Mouse (Mus musculus): ENCODE data around the gene Nemf. TPM values are rescaled to one million over a fixed set of nuclear protein-coding genes. Genes with fewer than 3 reads are reported as not detected.
A peak's percentile ranks its signal among the peaks of the same experiment; 100 is the strongest.
"Not testable (repeated sequence)": the region's sequence is repeated elsewhere in the genome, so short reads cannot be mapped to it uniquely, and the experiment has no call there.

The Nemf gene
- polyA plus RNA-seq, 1 experiment from 2014 or later = 103 TPM

GRCm38 (mm10) chr12:69371421-69371853 is 14.5 kb upstream of the Nemf start:
- no peaks in the 10 kb centered on the region for H3K27me3 ChIP-seq
- H3K9me3 ChIP-seq = no peaks in the 10 kb centered on the region
- peak overlapping the region; percentile 99 for H3K9ac ChIP-seq
- peaks cover 26% of the 10 kb centered on the region for H3K4me1 ChIP-seq
- peaks cover 17% of the 10 kb centered on the region for H3K36me3 ChIP-seq
- H3K4me3 ChIP-seq = peak overlapping the region; percentile 99
- H3K27ac ChIP-seq = peak overlapping the region; percentile 97
- peak overlapping the region; percentile 97 for H3K4me2 ChIP-seq (replicated peaks)
- peak; percentile 86 for ATAC-seq (ENCODE audit: low FRiP score, low read depth)
- WGBS = under 1% methylated on average over 24 of the region's 24 CpGs

DNA sequence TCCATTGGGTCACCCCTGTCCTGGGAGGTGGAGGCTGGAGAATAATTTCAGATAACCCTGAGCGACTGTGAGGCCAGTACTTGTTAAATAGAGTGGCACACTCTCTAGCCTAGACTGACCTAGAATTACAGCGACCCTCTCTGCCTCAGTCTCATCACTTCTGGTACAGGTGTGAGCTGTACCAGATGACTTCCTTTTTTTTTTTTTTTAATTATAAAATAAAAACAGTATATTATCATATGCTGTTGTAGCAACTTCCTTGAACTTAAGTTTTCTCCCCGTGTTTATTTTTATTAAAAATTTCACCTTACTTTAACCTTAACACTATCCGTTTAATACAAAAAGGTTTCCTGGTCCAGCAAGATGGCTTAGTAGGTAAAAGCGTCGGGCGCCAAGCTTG is 14.0 kb upstream of the Nemf start:
- Histone ChIP-seq H3K27ac (peak overlapping the region; percentile 97), H3K4me2 (replicated peaks) (peak overlapping the region; percentile 97), H3K36me3 (peaks cover 13% of the 10 kb centered on the region), H3K9me3 (no peaks in the 10 kb centered on the region), H3K9ac (peak overlapping the region; percentile 99), H3K4me3 (peak overlapping the region; percentile 99), H3K27me3 (no peaks in the 10 kb centered on the region), H3K4me1 (peaks cover 22% of the 10 kb centered on the region)
- no peak for ATAC-seq (ENCODE audit: low FRiP score, low read depth)
- WGBS = 13% methylated on average over 7 of the region's 7 CpGs

DNA sequence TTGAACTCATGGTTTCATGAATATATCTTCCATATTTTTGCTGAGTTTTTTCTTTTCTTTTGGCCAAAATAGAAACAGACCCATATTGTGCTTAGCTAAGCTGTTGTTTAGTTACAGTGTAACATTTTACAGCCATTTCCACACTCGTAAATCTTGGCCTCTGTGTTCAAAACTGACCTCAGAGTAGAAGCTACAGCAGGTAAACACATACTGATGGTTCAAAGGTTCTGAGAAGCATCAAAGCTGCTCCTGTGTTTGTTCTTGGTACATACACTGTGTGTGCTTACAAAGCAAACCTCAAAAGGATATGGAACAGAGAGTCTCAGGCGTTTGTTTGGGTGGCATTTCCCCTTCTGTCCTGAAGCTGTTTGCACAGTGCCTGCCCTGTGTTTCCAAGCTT is 10.6 kb upstream of the Nemf start:
- Histone ChIP-seq H3K9ac (no peak overlapping the region), H3K4me2 (replicated peaks) (no peak overlapping the region), H3K27ac (no peak overlapping the region), H3K4me1 (peaks cover 9% of the 10 kb centered on the region), H3K4me3 (no peak overlapping the region), H3K36me3 (no peaks in the 10 kb centered on the region), H3K27me3 (no peaks in the 10 kb centered on the region), H3K9me3 (no peaks in the 10 kb centered on the region)
- 54% methylated on average over 2 of the region's 2 CpGs for WGBS
- no peak for ATAC-seq (ENCODE audit: low FRiP score, low read depth)

DNA sequence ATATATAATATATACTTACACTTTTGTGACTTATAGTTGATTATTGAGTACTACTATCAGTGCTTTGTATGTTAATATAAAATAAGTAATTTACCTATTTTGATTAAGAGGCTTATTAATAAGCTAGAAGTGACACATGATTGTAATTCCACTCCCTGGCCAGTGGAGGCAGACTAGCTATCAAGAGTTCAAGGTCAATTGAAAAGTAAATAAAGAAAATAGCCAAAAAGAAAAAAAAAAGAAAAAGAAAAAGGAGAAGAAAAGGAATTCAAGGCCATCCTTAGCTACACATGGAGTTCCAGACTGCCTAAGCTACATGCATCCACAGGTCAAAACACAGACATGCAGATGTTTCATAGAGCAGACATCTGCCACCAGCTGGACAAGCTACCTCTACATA is 9.5 kb upstream of the Nemf start:
- H3K4me2 ChIP-seq (replicated peaks) = no peak overlapping the region
- H3K9me3 ChIP-seq = no peaks in the 10 kb centered on the region
- H3K4me1 ChIP-seq = peaks cover 19% of the 10 kb centered on the region
- no peaks in the 10 kb centered on the region for H3K27me3 ChIP-seq
- ATAC-seq (ENCODE audit: low FRiP score, low read depth) = no peak
- no peaks in the 10 kb centered on the region for H3K36me3 ChIP-seq
- H3K9ac ChIP-seq = no peak overlapping the region
- H3K27ac ChIP-seq = no peak overlapping the region
- H3K4me3 ChIP-seq = no peak overlapping the region

DNA sequence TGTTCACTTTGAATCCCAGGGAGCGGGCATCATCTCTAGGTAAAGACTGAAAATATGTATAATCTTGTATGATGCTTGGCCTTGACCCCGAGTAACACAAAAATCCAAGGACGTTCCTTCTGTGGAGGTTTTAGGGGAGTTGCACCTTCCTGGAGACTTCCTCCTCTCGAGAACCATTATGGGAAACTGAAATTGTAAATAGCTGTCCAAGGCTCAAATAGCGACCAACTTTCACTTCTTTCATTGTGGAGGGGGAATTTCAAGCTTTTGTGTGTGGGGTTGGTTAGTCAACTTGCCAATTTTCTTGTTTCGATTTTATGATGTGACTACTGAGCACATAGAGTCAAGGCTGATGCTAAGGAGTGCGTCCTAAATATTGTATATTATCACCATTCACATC is 8.8 kb upstream of the Nemf start:
- Histone ChIP-seq H3K4me1 (peaks cover 16% of the 10 kb centered on the region), H3K4me2 (replicated peaks) (no peak overlapping the region), H3K4me3 (no peak overlapping the region), H3K27me3 (no peaks in the 10 kb centered on the region), H3K9me3 (no peaks in the 10 kb centered on the region), H3K9ac (no peak overlapping the region), H3K36me3 (no peaks in the 10 kb centered on the region), H3K27ac (no peak overlapping the region)
- ATAC-seq (ENCODE audit: low FRiP score, low read depth) = no peak
- 82% methylated on average over 7 of the region's 7 CpGs for WGBS

- no peaks in the 10 kb centered on the region for H3K36me3 ChIP-seq
- H3K9ac ChIP-seq = peak overlapping the region; percentile 70
- peaks cover 14% of the 10 kb centered on the region for H3K4me1 ChIP-seq
- H3K27ac ChIP-seq = peak overlapping the region; percentile 88
- peak overlapping the region; percentile 66 for H3K4me2 ChIP-seq (replicated peaks)
- peak; percentile 33; the same call in 1 of the 2 replicates for ATAC-seq (ENCODE audit: low FRiP score, low read depth)
- peak overlapping the region; percentile 48 for H3K4me3 ChIP-seq
- 4% methylated on average over 32 of the region's 32 CpGs for WGBS
- no peaks in the 10 kb centered on the region for H3K27me3 ChIP-seq
- no peaks in the 10 kb centered on the region for H3K9me3 ChIP-seq
These were observed 7.2 kb upstream of the Nemf start for GRCm38 (mm10) chr12:69363899-69364762.

DNA sequence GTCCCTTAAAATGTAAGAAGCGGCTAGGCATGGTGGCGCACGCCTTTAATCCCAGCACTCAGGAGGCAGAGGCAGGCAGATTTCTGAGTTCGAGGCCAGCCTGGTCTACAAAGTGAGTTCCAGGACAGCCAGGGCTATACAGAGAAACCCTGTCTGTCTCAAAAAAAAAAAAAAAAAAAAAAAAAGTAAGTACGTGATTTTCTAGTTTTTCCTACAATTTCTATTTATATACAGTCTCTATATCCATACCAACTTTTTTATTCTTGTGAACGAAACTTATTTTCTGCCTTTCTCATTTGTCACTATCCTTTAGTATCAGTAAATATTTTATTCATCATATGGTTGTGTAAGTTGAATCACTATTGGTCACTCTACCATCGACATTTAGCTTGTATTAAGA is 6.1 kb upstream of the Nemf start:
- not testable (repeated sequence) for H3K27ac ChIP-seq; H3K27me3 ChIP-seq; H3K4me3 ChIP-seq; H3K36me3 ChIP-seq; ATAC-seq (ENCODE audit: low FRiP score, low read depth); H3K9me3 ChIP-seq; H3K9ac ChIP-seq; H3K4me2 ChIP-seq (replicated peaks)
- peaks cover 14% of the 10 kb centered on the region for H3K4me1 ChIP-seq
- WGBS = 95% methylated on average over 7 of the region's 7 CpGs

DNA sequence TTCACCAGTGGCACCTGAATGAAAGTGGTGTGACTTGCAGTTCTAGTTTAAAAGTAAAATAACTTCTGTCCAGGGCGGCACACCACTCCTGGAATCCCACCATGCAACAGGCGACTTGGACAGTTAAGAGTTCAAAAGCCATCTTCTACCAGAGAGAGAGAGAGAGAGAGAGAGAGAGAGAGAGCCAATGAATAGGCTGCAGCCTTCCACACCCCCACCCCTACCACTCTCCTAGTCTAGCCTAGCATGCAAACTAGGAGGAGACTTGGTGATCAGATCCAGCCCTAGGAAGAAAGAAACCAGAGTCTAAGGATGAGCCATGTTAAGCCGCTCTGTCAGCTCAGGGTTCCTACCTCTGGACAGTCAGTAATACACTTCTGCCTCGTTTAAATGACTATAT is 5.4 kb upstream of the Nemf start:
- no peaks in the 10 kb centered on the region for H3K36me3 ChIP-seq
- H3K9ac ChIP-seq = no peak overlapping the region
- H3K9me3 ChIP-seq = no peaks in the 10 kb centered on the region
- H3K4me2 ChIP-seq (replicated peaks) = peak overlapping the region; percentile 72
- 51% methylated on average over 4 of the region's 4 CpGs for whole genome bisulfite sequencing
- peak overlapping the region; percentile 48; the same call in 1 of the 2 replicates for H3K4me3 ChIP-seq
- no peak for ATAC-seq (ENCODE audit: low FRiP score, low read depth)
- H3K4me1 ChIP-seq = peaks cover 14% of the 10 kb centered on the region
- no peaks in the 10 kb centered on the region for H3K27me3 ChIP-seq
- peak overlapping the region; percentile 98; the same call in 1 of the 2 replicates for H3K27ac ChIP-seq

GRCm38 (mm10) chr12:69361919-69362318 is 5.0 kb upstream of the Nemf start:
- WGBS = 5% methylated on average over 10 of the region's 10 CpGs
- ATAC-seq (ENCODE audit: low FRiP score, low read depth) = no peak
- H3K4me3 ChIP-seq = peak overlapping the region; percentile 48
- no peaks in the 10 kb centered on the region for H3K9me3 ChIP-seq
- H3K9ac ChIP-seq = peak overlapping the region; percentile 73
- peaks cover 14% of the 10 kb centered on the region for H3K4me1 ChIP-seq
- no peaks in the 10 kb centered on the region for H3K27me3 ChIP-seq
- H3K4me2 ChIP-seq (replicated peaks) = peak overlapping the region; percentile 72
- H3K27ac ChIP-seq = peak overlapping the region; percentile 98
- H3K36me3 ChIP-seq = no peaks in the 10 kb centered on the region

- peak; percentile 97 for ATAC-seq (ENCODE audit: low FRiP score, low read depth)
- peak overlapping the region; percentile 48 for H3K4me3 ChIP-seq
- peak overlapping the region; percentile 98 for H3K27ac ChIP-seq
- under 1% methylated on average over 41 of the region's 50 CpGs for WGBS
- H3K4me1 ChIP-seq = peaks cover 14% of the 10 kb centered on the region
- H3K9ac ChIP-seq = peak overlapping the region; percentile 73
- not testable (repeated sequence) for H3K9me3 ChIP-seq, H3K36me3 ChIP-seq, H3K27me3 ChIP-seq
- H3K4me2 ChIP-seq (replicated peaks) = peak overlapping the region; percentile 72
These were observed 4.3 kb upstream of the Nemf start for GRCm38 (mm10) chr12:69360997-69361899.

DNA sequence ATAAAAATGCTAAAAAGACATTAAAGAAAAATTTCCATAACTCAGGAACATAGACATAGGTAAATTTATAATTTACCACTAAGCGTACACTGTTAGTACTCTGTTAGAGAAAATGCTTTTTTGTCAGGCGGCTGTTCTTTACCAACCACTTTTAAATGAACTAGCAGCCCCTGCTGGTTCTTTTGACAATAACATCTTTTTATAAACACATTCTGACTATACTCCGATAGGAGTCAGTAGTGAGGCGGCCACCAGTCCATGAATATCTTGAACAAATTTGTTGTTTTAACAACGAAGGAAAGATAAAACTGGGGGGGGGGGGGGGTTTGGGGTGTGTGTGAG is 3.7 kb upstream of the Nemf start:
- H3K4me3 ChIP-seq = no peak overlapping the region
- no peaks in the 10 kb centered on the region for H3K36me3 ChIP-seq
- H3K4me1 ChIP-seq = peaks cover 17% of the 10 kb centered on the region
- 19% methylated on average over 5 of the region's 5 CpGs for WGBS
- H3K9ac ChIP-seq = no peak overlapping the region
- H3K4me2 ChIP-seq (replicated peaks) = no peak overlapping the region
- no peak for ATAC-seq (ENCODE audit: low FRiP score, low read depth)
- no peaks in the 10 kb centered on the region for H3K9me3 ChIP-seq
- H3K27me3 ChIP-seq = no peaks in the 10 kb centered on the region
- H3K27ac ChIP-seq = no peak overlapping the region

DNA sequence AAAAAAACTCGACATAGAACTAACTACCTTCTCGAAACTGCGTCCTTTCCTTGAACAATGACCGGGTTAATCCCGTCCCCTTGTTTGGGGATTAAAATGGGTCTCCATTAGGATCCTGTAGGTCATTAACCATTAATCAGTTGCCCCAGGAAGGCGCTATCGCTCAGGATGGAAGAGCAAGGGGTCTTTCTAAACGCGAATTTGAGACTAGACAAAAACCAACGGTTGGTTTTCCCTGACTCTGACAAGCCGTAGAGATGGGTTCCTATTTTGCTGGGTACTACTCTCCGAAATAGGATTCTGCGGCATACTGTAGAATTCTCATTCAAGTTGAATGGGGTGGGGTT is 308 bp upstream of the Nemf start:
- H3K4me1 ChIP-seq = peaks cover 15% of the 10 kb centered on the region
- H3K9ac ChIP-seq = peak overlapping the region; percentile 91
- no peaks in the 10 kb centered on the region for H3K9me3 ChIP-seq
- no peak for ATAC-seq (ENCODE audit: low FRiP score, low read depth)
- peaks cover 23% of the 10 kb centered on the region for H3K36me3 ChIP-seq
- 5% methylated on average over 13 of the region's 13 CpGs for WGBS
- H3K27me3 ChIP-seq = no peaks in the 10 kb centered on the region
- H3K4me2 ChIP-seq (replicated peaks) = peak overlapping the region; percentile 81
- no peak overlapping the region for H3K27ac ChIP-seq
- peak overlapping the region; percentile 81 for H3K4me3 ChIP-seq

All from limb, embryonic 13.5 days (tissue).